Mouse (Mus musculus): ENCODE data around the gene St5.

DNA sequence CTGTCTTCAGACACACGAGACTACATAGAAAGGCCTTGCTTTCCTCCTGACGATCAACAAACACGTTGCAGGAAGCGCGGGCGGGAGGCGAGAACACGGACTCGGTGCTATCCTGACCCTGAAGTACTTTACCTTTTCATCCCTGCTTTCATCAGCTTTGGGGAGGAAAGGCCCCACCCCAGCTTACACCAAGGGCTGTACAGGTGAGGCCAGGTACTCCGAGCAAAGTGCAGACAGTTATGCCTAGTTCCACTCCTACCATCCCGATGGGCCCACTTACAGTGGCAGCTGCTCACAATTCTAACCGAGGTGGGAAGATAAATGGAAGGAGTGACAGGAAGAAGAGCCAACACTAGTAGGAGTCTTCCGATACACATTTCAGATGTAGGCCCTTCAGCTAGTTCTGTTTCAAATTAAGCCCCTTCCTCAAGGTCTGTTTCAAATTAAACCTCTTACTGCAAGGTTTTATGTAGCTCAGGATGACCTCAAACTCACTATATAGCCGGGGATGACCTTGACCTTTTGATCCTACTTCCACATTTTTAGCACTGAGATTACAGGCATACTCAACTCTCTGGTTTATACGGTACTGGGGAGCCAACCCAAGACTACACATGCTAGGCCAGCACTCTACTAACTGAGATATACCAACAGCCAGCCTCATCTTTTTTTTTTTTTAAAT lies 69.9 kb downstream of the St5 start:
- TF ChIP-seq POLR2A (IDR thresholded peaks at IDR 0.05; ENCODE audit: low read depth, low read length) (no peak), CTCF (IDR thresholded peaks at IDR 0.05; ENCODE audit: extremely low read depth, insufficient read depth, insufficient read length, insufficient replicate concordance) (no peak)

All from spleen, adult 2 months (tissue).